Mouse (Mus musculus): ENCODE data around the gene Grin2c. TPM values are rescaled to one million over a fixed set of nuclear protein-coding genes. Genes with fewer than 3 reads are reported as not detected.

Gene Grin2c
- polyA plus RNA-seq, 1 experiment from 2014 or later: not detected

Small RNAs within 50 kb of the gene (microRNA-seq; reads per million reads assigned to microRNA genes)
- gene Gm25837: not detected

Other genes starting within 250 kb of the Grin2c start
- not detected in 2 replicates for gene Cd300ld4, start 240.2 kb downstream of the Grin2c start, polyA plus RNA-seq (2015; fragmentation: Nextera tagmentation; extraction: Ambion mirVana)
- not detected in 2 replicates for gene Cd300ld5, start 229.5 kb downstream of the Grin2c start, polyA plus RNA-seq (2015; fragmentation: Nextera tagmentation; extraction: Ambion mirVana)
- not detected in 2 replicates for gene Cd300ld3, start 218.8 kb downstream of the Grin2c start, polyA plus RNA-seq (2015; fragmentation: Nextera tagmentation; extraction: Ambion mirVana)
- not detected in 2 replicates for gene Cd300e, start 205.1 kb downstream of the Grin2c start, polyA plus RNA-seq (2015; fragmentation: Nextera tagmentation; extraction: Ambion mirVana)
- gene Rab37, start 175.8 kb downstream of the Grin2c start, polyA plus RNA-seq (2015; fragmentation: Nextera tagmentation; extraction: Ambion mirVana): 1.2 and 1.7 TPM in 2 replicates
- gene Cd300lf, start 133.3 kb downstream of the Grin2c start, polyA plus RNA-seq (2015; fragmentation: Nextera tagmentation; extraction: Ambion mirVana): 0.37 and 0.38 TPM in 2 replicates
- 23.1 and 24.4 TPM in 2 replicates for gene Slc9a3r1, start 103.9 kb downstream of the Grin2c start, polyA plus RNA-seq (2015; fragmentation: Nextera tagmentation; extraction: Ambion mirVana)
- 7.1 and 7.7 TPM in 2 replicates for gene Tmem104, start 79.8 kb downstream of the Grin2c start, polyA plus RNA-seq (2015; fragmentation: Nextera tagmentation; extraction: Ambion mirVana)
- gene Nat9, start 79.4 kb downstream of the Grin2c start, polyA plus RNA-seq (2015; fragmentation: Nextera tagmentation; extraction: Ambion mirVana): 13.8 and 19.0 TPM in 2 replicates
- 9.5 and 11.7 TPM in 2 replicates for gene Fdxr, start 9.8 kb upstream of the Grin2c start, polyA plus RNA-seq (2015; fragmentation: Nextera tagmentation; extraction: Ambion mirVana)
- gene Fads6, start 30.4 kb upstream of the Grin2c start, polyA plus RNA-seq (2015; fragmentation: Nextera tagmentation; extraction: Ambion mirVana): 0.71 and 0.74 TPM in 2 replicates
- not detected in 2 replicates for gene Otop2, start 39.9 kb upstream of the Grin2c start, polyA plus RNA-seq (2015; fragmentation: Nextera tagmentation; extraction: Ambion mirVana)
- gene Ush1g, start 54.8 kb upstream of the Grin2c start, polyA plus RNA-seq (2015; fragmentation: Nextera tagmentation; extraction: Ambion mirVana): 0.09 and 0.13 TPM in 2 replicates
- gene Otop3, start 67.5 kb upstream of the Grin2c start, polyA plus RNA-seq (2015; fragmentation: Nextera tagmentation; extraction: Ambion mirVana): not detected in 2 replicates
- gene Hid1, start 100.5 kb upstream of the Grin2c start, polyA plus RNA-seq (2015; fragmentation: Nextera tagmentation; extraction: Ambion mirVana): 6.8 and 7.0 TPM in 2 replicates
- gene Cdr2l, start 114.7 kb upstream of the Grin2c start, polyA plus RNA-seq (2015; fragmentation: Nextera tagmentation; extraction: Ambion mirVana): 6.7 and 7.4 TPM in 2 replicates
- 173 and 184 TPM in 2 replicates for gene Mrpl58, start 136.5 kb upstream of the Grin2c start, polyA plus RNA-seq (2015; fragmentation: Nextera tagmentation; extraction: Ambion mirVana)
- 1,581 and 1,838 TPM in 2 replicates for gene Atp5h, start 152.7 kb upstream of the Grin2c start, polyA plus RNA-seq (2015; fragmentation: Nextera tagmentation; extraction: Ambion mirVana)
- gene Kctd2, start 152.9 kb upstream of the Grin2c start, polyA plus RNA-seq (2015; fragmentation: Nextera tagmentation; extraction: Ambion mirVana): 8.8 and 12.1 TPM in 2 replicates
- 0.07 and 0.19 TPM in 2 replicates for gene Trim80, start 173.3 kb upstream of the Grin2c start, polyA plus RNA-seq (2015; fragmentation: Nextera tagmentation; extraction: Ambion mirVana)
- gene Slc16a5, start 195.2 kb upstream of the Grin2c start, polyA plus RNA-seq (2015; fragmentation: Nextera tagmentation; extraction: Ambion mirVana): 0.10 and 0.21 TPM in 2 replicates
- 6.6 and 6.9 TPM in 2 replicates for gene Armc7, start 208.4 kb upstream of the Grin2c start, polyA plus RNA-seq (2015; fragmentation: Nextera tagmentation; extraction: Ambion mirVana)
- gene Nt5c, start 224.6 kb upstream of the Grin2c start, polyA plus RNA-seq (2015; fragmentation: Nextera tagmentation; extraction: Ambion mirVana): 57.0 and 59.4 TPM in 2 replicates
- 432 and 502 TPM in 2 replicates for gene Jpt1, start 247.1 kb upstream of the Grin2c start, polyA plus RNA-seq (2015; fragmentation: Nextera tagmentation; extraction: Ambion mirVana)